Mouse (Mus musculus): ENCODE measurements at regions not wholly inside any gene's neighbourhood (a gene's known extent, or its start where the extent isn't known, plus 50 kb on each side); places are given as distances from the start of the nearest gene placed in this dataset.

- Histone ChIP-seq H3K4me1 (ENCODE audit: insufficient read depth) (no peaks in the 10 kb centered on the region), H3K9ac (replicated peaks) (no peak overlapping the region), H3K27ac (ENCODE audit: low read depth) (no peak overlapping the region), H3K4me2 (ENCODE audit: low read depth, low read length) (no peak overlapping the region), H3K9me3 (ENCODE audit: low read length) (no peaks in the 10 kb centered on the region), H3K27me3 (ENCODE audit: insufficient read depth, low read length) (no peaks in the 10 kb centered on the region), H3K4me3 (ENCODE audit: low read depth, low read length) (no peak overlapping the region), H3K36me3 (replicated peaks; ENCODE audit: insufficient read depth, low read length) (no peaks in the 10 kb centered on the region)
- TF ChIP-seq CTCF (IDR thresholded peaks at IDR 0.05; ENCODE audit: low read depth): no peak
- TF ChIP-seq EP300 (IDR thresholded peaks at IDR 0.05; ENCODE audit: low read depth): no peak
- DNase-seq: no peak
- no peak for ATAC-seq
- 52% methylated on average over 1 of the region's 1 CpGs for WGBS (ENCODE audit: insufficient replicate concordance)
Measured at GRCm38 (mm10) chr2:11914782-11915181, 137.1 kb downstream of the Ankrd16 start.

DNA sequence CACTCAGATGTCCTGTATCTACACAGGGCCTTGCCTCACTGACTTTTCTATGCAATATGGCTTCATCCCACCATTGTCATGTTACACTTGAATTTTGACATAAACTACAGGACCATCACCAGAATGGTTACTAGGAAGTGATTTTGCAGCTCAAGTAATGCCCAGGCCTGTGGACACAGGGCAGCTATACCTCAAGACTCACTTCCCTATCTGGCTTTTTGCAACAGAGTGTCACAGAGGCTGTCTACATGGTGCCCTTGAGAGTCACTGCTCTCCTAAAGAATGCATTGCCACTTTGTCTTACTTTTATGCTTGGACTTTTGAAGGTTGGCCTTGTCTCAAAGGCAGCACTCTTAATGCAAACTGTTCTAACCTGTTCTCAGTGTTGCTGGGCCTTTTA lies 139.7 kb downstream of the Ankrd16 start:
- Histone ChIP-seq H3K9me3 (ENCODE audit: low read length) (no peaks in the 10 kb centered on the region), H3K27me3 (ENCODE audit: insufficient read depth, low read length) (no peaks in the 10 kb centered on the region), H3K36me3 (replicated peaks; ENCODE audit: insufficient read depth, low read length) (no peaks in the 10 kb centered on the region), H3K4me2 (ENCODE audit: low read depth, low read length) (no peak overlapping the region), H3K4me3 (ENCODE audit: low read depth, low read length) (no peak overlapping the region), H3K4me1 (ENCODE audit: insufficient read depth) (no peaks in the 10 kb centered on the region), H3K9ac (replicated peaks) (no peak overlapping the region), H3K27ac (ENCODE audit: low read depth) (no peak overlapping the region)
- no peak for ATAC-seq
- TF ChIP-seq EP300 (IDR thresholded peaks at IDR 0.05; ENCODE audit: low read depth) (no peak), CTCF (IDR thresholded peaks at IDR 0.05; ENCODE audit: low read depth) (no peak)
- no peak for DNase-seq

DNA sequence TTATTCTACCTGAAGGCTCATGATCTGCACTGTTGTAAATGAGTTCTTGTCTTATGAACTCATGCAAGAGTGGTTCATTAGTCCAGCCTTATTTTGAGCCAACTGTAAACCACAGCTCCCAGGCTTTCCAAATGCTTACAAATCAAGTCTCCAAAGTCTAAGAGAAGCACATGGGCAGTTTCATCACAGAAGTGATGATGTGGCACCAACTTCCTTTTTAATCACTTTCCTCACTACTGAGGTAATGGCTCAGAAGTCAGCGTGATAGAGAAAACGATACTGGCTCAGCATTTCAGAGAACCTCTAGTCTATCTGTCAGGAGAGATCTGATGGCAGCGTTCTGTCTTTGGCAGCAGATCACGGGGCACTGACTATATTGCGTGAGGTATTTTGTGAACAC lies 140.4 kb downstream of the Ankrd16 start:
- no peaks in the 10 kb centered on the region for H3K36me3 ChIP-seq (replicated peaks; ENCODE audit: insufficient read depth, low read length)
- H3K27ac ChIP-seq (ENCODE audit: low read depth): no peak overlapping the region
- H3K4me3 ChIP-seq (ENCODE audit: low read depth, low read length): no peak overlapping the region
- no peaks in the 10 kb centered on the region for H3K27me3 ChIP-seq (ENCODE audit: insufficient read depth, low read length)
- H3K4me1 ChIP-seq (ENCODE audit: insufficient read depth): no peaks in the 10 kb centered on the region
- H3K9ac ChIP-seq (replicated peaks): no peak overlapping the region
- TF ChIP-seq EP300 (IDR thresholded peaks at IDR 0.05; ENCODE audit: low read depth): no peak
- no peak for TF ChIP-seq CTCF (IDR thresholded peaks at IDR 0.05; ENCODE audit: low read depth)
- 79% methylated on average over 5 of the region's 5 CpGs for WGBS (ENCODE audit: insufficient replicate concordance)
- H3K9me3 ChIP-seq (ENCODE audit: low read length): no peaks in the 10 kb centered on the region
- DNase-seq (no peak), ATAC-seq (no peak)
- H3K4me2 ChIP-seq (ENCODE audit: low read depth, low read length): no peak overlapping the region

- no peak overlapping the region for H3K9ac ChIP-seq (replicated peaks)
- H3K9me3 ChIP-seq (ENCODE audit: low read length): no peaks in the 10 kb centered on the region
- no peaks in the 10 kb centered on the region for H3K36me3 ChIP-seq (replicated peaks; ENCODE audit: insufficient read depth, low read length)
- H3K4me3 ChIP-seq (ENCODE audit: low read depth, low read length): no peak overlapping the region
- no peak overlapping the region for H3K4me2 ChIP-seq (ENCODE audit: low read depth, low read length)
- no peak overlapping the region for H3K27ac ChIP-seq (ENCODE audit: low read depth)
- DNase-seq (no peak), ATAC-seq (no peak)
- TF ChIP-seq CTCF (IDR thresholded peaks at IDR 0.05; ENCODE audit: low read depth) (no peak), EP300 (IDR thresholded peaks at IDR 0.05; ENCODE audit: low read depth) (no peak)
- H3K4me1 ChIP-seq (ENCODE audit: insufficient read depth): no peaks in the 10 kb centered on the region
- H3K27me3 ChIP-seq (ENCODE audit: insufficient read depth, low read length): no peaks in the 10 kb centered on the region
- WGBS (ENCODE audit: insufficient replicate concordance): 56% methylated on average over 3 of the region's 3 CpGs
Measured at GRCm38 (mm10) chr2:11960777-11961176, 183.1 kb downstream of the Ankrd16 start.

DNA sequence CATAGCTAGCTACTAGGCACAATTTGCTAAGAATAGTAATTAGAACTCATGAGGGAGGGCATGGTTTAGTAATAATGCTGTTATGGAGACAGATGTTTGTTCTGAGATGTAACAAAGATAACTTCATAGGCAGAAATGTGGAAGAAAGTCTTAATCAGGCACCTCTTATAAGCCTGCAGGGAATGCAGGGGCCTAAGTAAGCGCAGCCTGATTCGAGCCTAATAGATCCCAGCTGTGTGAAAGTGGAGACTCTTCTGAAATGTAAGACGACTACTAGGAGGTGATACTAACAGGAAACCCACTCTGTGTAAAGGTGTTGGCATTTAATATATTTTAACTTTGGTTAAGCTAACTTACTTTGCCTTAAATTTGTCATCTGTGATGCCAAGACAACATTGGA lies 187.7 kb downstream of the Ankrd16 start:
- TF ChIP-seq EP300 (IDR thresholded peaks at IDR 0.05; ENCODE audit: low read depth): no peak
- TF ChIP-seq CTCF (IDR thresholded peaks at IDR 0.05; ENCODE audit: low read depth): no peak
- Histone ChIP-seq H3K4me2 (ENCODE audit: low read depth, low read length) (no peak overlapping the region), H3K4me3 (ENCODE audit: low read depth, low read length) (no peak overlapping the region), H3K27ac (ENCODE audit: low read depth) (no peak overlapping the region), H3K9ac (replicated peaks) (no peak overlapping the region), H3K4me1 (ENCODE audit: insufficient read depth) (no peaks in the 10 kb centered on the region), H3K9me3 (ENCODE audit: low read length) (no peaks in the 10 kb centered on the region), H3K36me3 (replicated peaks; ENCODE audit: insufficient read depth, low read length) (no peaks in the 10 kb centered on the region), H3K27me3 (ENCODE audit: insufficient read depth, low read length) (no peaks in the 10 kb centered on the region)
- ATAC-seq (no peak), DNase-seq (no peak)
- 69% methylated on average over 3 of the region's 3 CpGs for WGBS (ENCODE audit: insufficient replicate concordance)

GRCm38 (mm10) chr2:11967001-11967400 lies 189.3 kb downstream of the Ankrd16 start:
- WGBS (ENCODE audit: insufficient replicate concordance): 67% methylated on average over 2 of the region's 2 CpGs
- no peaks in the 10 kb centered on the region for H3K4me1 ChIP-seq (ENCODE audit: insufficient read depth)
- DNase-seq: no peak
- no peak for ATAC-seq
- no peaks in the 10 kb centered on the region for H3K27me3 ChIP-seq (ENCODE audit: insufficient read depth, low read length)
- no peaks in the 10 kb centered on the region for H3K9me3 ChIP-seq (ENCODE audit: low read length)
- H3K9ac ChIP-seq (replicated peaks): no peak overlapping the region
- H3K27ac ChIP-seq (ENCODE audit: low read depth): no peak overlapping the region
- H3K36me3 ChIP-seq (replicated peaks; ENCODE audit: insufficient read depth, low read length): no peaks in the 10 kb centered on the region
- no peak overlapping the region for H3K4me2 ChIP-seq (ENCODE audit: low read depth, low read length)
- no peak overlapping the region for H3K4me3 ChIP-seq (ENCODE audit: low read depth, low read length)
- TF ChIP-seq EP300 (IDR thresholded peaks at IDR 0.05; ENCODE audit: low read depth) (no peak), CTCF (IDR thresholded peaks at IDR 0.05; ENCODE audit: low read depth) (no peak)

DNA sequence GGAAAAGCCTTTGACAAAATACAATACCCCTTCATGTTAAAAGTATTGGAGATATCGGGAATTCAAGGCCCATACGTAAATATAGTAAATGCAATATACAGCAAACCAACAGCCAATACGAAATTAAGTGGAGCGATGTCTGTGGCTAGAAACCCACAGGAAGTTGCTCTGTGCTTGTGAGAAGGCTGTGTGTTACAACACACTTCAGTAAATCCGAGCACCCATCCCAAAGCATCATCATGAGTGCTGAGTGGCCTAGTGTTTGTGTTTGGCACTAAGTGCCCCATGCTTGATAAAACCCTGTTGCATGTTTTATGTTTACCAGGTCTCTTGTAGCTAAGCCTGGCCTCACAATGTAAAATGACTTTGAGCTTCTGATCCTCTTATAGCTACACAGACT lies 194.3 kb downstream of the Ankrd16 start:
- H3K27me3 ChIP-seq (ENCODE audit: insufficient read depth, low read length): no peaks in the 10 kb centered on the region
- no peaks in the 10 kb centered on the region for H3K36me3 ChIP-seq (replicated peaks; ENCODE audit: insufficient read depth, low read length)
- H3K9me3 ChIP-seq (ENCODE audit: low read length): no peaks in the 10 kb centered on the region
- no peak overlapping the region for H3K4me3 ChIP-seq (ENCODE audit: low read depth, low read length)
- DNase-seq (no peak), ATAC-seq (no peak)
- no peaks in the 10 kb centered on the region for H3K4me1 ChIP-seq (ENCODE audit: insufficient read depth)
- H3K4me2 ChIP-seq (ENCODE audit: low read depth, low read length): no peak overlapping the region
- H3K27ac ChIP-seq (ENCODE audit: low read depth): no peak overlapping the region
- 61% methylated on average over 5 of the region's 5 CpGs for WGBS (ENCODE audit: insufficient replicate concordance)
- TF ChIP-seq EP300 (IDR thresholded peaks at IDR 0.05; ENCODE audit: low read depth) (no peak), CTCF (IDR thresholded peaks at IDR 0.05; ENCODE audit: low read depth) (no peak)
- H3K9ac ChIP-seq (replicated peaks): no peak overlapping the region

All from liver, postnatal 0 days (tissue).